Mouse (Mus musculus): ENCODE measurements around the gene Ciao2a. TPM values are rescaled to one million over a fixed set of nuclear protein-coding genes. Genes with fewer than 3 reads are reported as not detected.

Ciao2a gene
- polyA plus RNA-seq, 1 experiment: 37.4 TPM

GRCm38 (mm10) chr9:66114341-66114740, 12.1 kb upstream of the Ciao2a start:
- no peaks in the 10 kb centered on the region for H3K4me1 ChIP-seq (ENCODE audit: control insufficient read depth, insufficient read depth, low read length)
- H3K27me3 ChIP-seq (ENCODE audit: control insufficient read depth, insufficient read depth, low read length, poor library complexity, severe bottlenecking): no peaks in the 10 kb centered on the region
- H3K9me3 ChIP-seq (replicated peaks; ENCODE audit: control insufficient read depth, insufficient read depth, low read length, poor library complexity, severe bottlenecking): no peaks in the 10 kb centered on the region
- TF ChIP-seq EP300 (IDR thresholded peaks at IDR 0.05; ENCODE audit: insufficient read depth, low read depth, low read length): no peak
- H3K36me3 ChIP-seq (ENCODE audit: control insufficient read depth, insufficient read depth, low read length, poor library complexity, severe bottlenecking): no peaks in the 10 kb centered on the region
- H3K4me3 ChIP-seq (ENCODE audit: low read depth, low read length): no peak overlapping the region
- no peak overlapping the region for H3K27ac ChIP-seq (ENCODE audit: insufficient read depth, low read length)
- no peak overlapping the region for H3K9ac ChIP-seq (ENCODE audit: low read depth, poor library complexity, severe bottlenecking)

GRCm38 (mm10) chr9:66116890-66117289, 9.5 kb upstream of the Ciao2a start:
- H3K9me3 ChIP-seq (replicated peaks; ENCODE audit: control insufficient read depth, insufficient read depth, low read length, poor library complexity, severe bottlenecking): no peaks in the 10 kb centered on the region
- no peaks in the 10 kb centered on the region for H3K36me3 ChIP-seq (ENCODE audit: control insufficient read depth, insufficient read depth, low read length, poor library complexity, severe bottlenecking)
- H3K27ac ChIP-seq (ENCODE audit: insufficient read depth, low read length): no peak overlapping the region
- no peak overlapping the region for H3K9ac ChIP-seq (ENCODE audit: low read depth, poor library complexity, severe bottlenecking)
- no peaks in the 10 kb centered on the region for H3K4me1 ChIP-seq (ENCODE audit: control insufficient read depth, insufficient read depth, low read length)
- no peak for TF ChIP-seq CTCF (IDR thresholded peaks at IDR 0.05; ENCODE audit: low read depth, low read length)
- H3K4me3 ChIP-seq (ENCODE audit: low read depth, low read length): no peak overlapping the region
- no peaks in the 10 kb centered on the region for H3K27me3 ChIP-seq (ENCODE audit: control insufficient read depth, insufficient read depth, low read length, poor library complexity, severe bottlenecking)

GRCm38 (mm10) chr9:66119498-66119897, 6.9 kb upstream of the Ciao2a start:
- Histone ChIP-seq H3K27ac (ENCODE audit: insufficient read depth, low read length) (no peak overlapping the region), H3K4me1 (ENCODE audit: control insufficient read depth, insufficient read depth, low read length) (no peaks in the 10 kb centered on the region), H3K36me3 (ENCODE audit: control insufficient read depth, insufficient read depth, low read length, poor library complexity, severe bottlenecking) (no peaks in the 10 kb centered on the region), H3K9me3 (replicated peaks; ENCODE audit: control insufficient read depth, insufficient read depth, low read length, poor library complexity, severe bottlenecking) (no peaks in the 10 kb centered on the region), H3K27me3 (ENCODE audit: control insufficient read depth, insufficient read depth, low read length, poor library complexity, severe bottlenecking) (no peaks in the 10 kb centered on the region), H3K4me3 (ENCODE audit: low read depth, low read length) (no peak overlapping the region), H3K9ac (ENCODE audit: low read depth, poor library complexity, severe bottlenecking) (no peak overlapping the region)
- no peak for TF ChIP-seq EP300 (IDR thresholded peaks at IDR 0.05; ENCODE audit: insufficient read depth, low read depth, low read length)
- no peak for TF ChIP-seq CTCF (IDR thresholded peaks at IDR 0.05; ENCODE audit: low read depth, low read length)
- TF ChIP-seq POLR2A (IDR thresholded peaks at IDR 0.05; ENCODE audit: insufficient read depth, low read length): no peak

- no peaks in the 10 kb centered on the region for H3K36me3 ChIP-seq (ENCODE audit: control insufficient read depth, insufficient read depth, low read length, poor library complexity, severe bottlenecking)
- no peaks in the 10 kb centered on the region for H3K4me1 ChIP-seq (ENCODE audit: control insufficient read depth, insufficient read depth, low read length)
- H3K27me3 ChIP-seq (ENCODE audit: control insufficient read depth, insufficient read depth, low read length, poor library complexity, severe bottlenecking): no peaks in the 10 kb centered on the region
- no peak overlapping the region for H3K9ac ChIP-seq (ENCODE audit: low read depth, poor library complexity, severe bottlenecking)
- no peak for TF ChIP-seq EP300 (IDR thresholded peaks at IDR 0.05; ENCODE audit: insufficient read depth, low read depth, low read length)
- TF ChIP-seq POLR2A (IDR thresholded peaks at IDR 0.05; ENCODE audit: insufficient read depth, low read length): no peak
- TF ChIP-seq CTCF (IDR thresholded peaks at IDR 0.05; ENCODE audit: low read depth, low read length): no peak
- H3K4me3 ChIP-seq (ENCODE audit: low read depth, low read length): no peak overlapping the region
- H3K9me3 ChIP-seq (replicated peaks; ENCODE audit: control insufficient read depth, insufficient read depth, low read length, poor library complexity, severe bottlenecking): no peaks in the 10 kb centered on the region
- H3K27ac ChIP-seq (ENCODE audit: insufficient read depth, low read length): no peak overlapping the region
Measured at GRCm38 (mm10) chr9:66120106-66120505, 6.3 kb upstream of the Ciao2a start.

GRCm38 (mm10) chr9:66120945-66121344, 5.5 kb upstream of the Ciao2a start:
- H3K27ac ChIP-seq (ENCODE audit: insufficient read depth, low read length): no peak overlapping the region
- TF ChIP-seq EP300 (IDR thresholded peaks at IDR 0.05; ENCODE audit: insufficient read depth, low read depth, low read length) (no peak), CTCF (IDR thresholded peaks at IDR 0.05; ENCODE audit: low read depth, low read length) (no peak), POLR2A (IDR thresholded peaks at IDR 0.05; ENCODE audit: insufficient read depth, low read length) (no peak)
- H3K9ac ChIP-seq (ENCODE audit: low read depth, poor library complexity, severe bottlenecking): no peak overlapping the region
- H3K9me3 ChIP-seq (replicated peaks; ENCODE audit: control insufficient read depth, insufficient read depth, low read length, poor library complexity, severe bottlenecking): no peaks in the 10 kb centered on the region
- H3K27me3 ChIP-seq (ENCODE audit: control insufficient read depth, insufficient read depth, low read length, poor library complexity, severe bottlenecking): no peaks in the 10 kb centered on the region
- H3K4me1 ChIP-seq (ENCODE audit: control insufficient read depth, insufficient read depth, low read length): peaks cover 1% of the 10 kb centered on the region
- H3K4me3 ChIP-seq (ENCODE audit: low read depth, low read length): no peak overlapping the region
- no peaks in the 10 kb centered on the region for H3K36me3 ChIP-seq (ENCODE audit: control insufficient read depth, insufficient read depth, low read length, poor library complexity, severe bottlenecking)

- Histone ChIP-seq H3K36me3 (ENCODE audit: control insufficient read depth, insufficient read depth, low read length, poor library complexity, severe bottlenecking) (no peaks in the 10 kb centered on the region), H3K9ac (ENCODE audit: low read depth, poor library complexity, severe bottlenecking) (no peak overlapping the region), H3K4me1 (ENCODE audit: control insufficient read depth, insufficient read depth, low read length) (peaks cover 1% of the 10 kb centered on the region), H3K4me3 (ENCODE audit: low read depth, low read length) (no peak overlapping the region), H3K27me3 (ENCODE audit: control insufficient read depth, insufficient read depth, low read length, poor library complexity, severe bottlenecking) (no peaks in the 10 kb centered on the region), H3K27ac (ENCODE audit: insufficient read depth, low read length) (no peak overlapping the region), H3K9me3 (replicated peaks; ENCODE audit: control insufficient read depth, insufficient read depth, low read length, poor library complexity, severe bottlenecking) (no peaks in the 10 kb centered on the region)
- TF ChIP-seq CTCF (IDR thresholded peaks at IDR 0.05; ENCODE audit: low read depth, low read length) (no peak), POLR2A (IDR thresholded peaks at IDR 0.05; ENCODE audit: insufficient read depth, low read length) (no peak), EP300 (IDR thresholded peaks at IDR 0.05; ENCODE audit: insufficient read depth, low read depth, low read length) (no peak)
Measured at GRCm38 (mm10) chr9:66121421-66121820, 5.0 kb upstream of the Ciao2a start.

Measured in ES-Bruce4 (cell line).